Mouse (Mus musculus): ENCODE measurements at regions not wholly inside any gene's neighbourhood (a gene's known extent, or its start where the extent isn't known, plus 50 kb on each side); places are given as distances from the start of the nearest gene placed in this dataset.

DNA sequence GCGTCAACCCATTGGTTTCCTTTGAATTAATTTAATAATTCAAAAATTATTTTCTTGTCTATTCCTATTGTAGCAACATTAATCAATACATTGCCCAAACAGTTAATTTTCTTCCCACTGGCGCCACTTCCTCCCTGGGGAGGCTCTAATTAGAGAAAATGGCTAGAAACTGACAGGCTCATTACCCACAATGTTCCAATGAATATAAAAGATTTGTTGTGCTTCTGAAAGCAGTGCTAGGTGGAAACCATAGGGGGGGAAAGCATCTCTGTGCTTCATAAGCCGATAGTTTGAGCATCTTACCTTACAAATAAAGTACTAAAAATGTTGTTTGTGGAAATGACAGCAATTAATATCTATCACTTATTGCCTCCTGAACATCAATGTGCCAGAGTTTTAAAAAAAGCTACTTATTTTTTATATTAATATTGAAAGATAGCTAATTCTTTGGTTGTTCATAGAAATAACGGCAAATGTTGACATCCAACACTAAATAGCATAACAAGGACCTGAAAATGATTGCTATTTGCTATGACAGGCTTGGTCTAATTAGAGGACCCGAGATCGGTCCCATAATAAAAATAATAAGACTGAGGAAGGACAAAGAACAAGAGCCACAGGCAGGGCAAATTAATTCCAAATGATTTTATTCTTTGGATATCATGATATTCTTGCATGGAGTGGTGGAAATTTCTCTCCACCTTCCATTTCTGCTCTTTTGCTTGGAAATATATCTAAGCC lies 259.0 kb upstream of the Gm5415 start:
- 65% methylated on average over 6 of the region's 6 CpGs for WGBS
- no peak overlapping the region for H3K4me2 ChIP-seq (replicated peaks)
- no peaks in the 10 kb centered on the region for H3K27me3 ChIP-seq
- H3K9ac ChIP-seq, result no peak overlapping the region
- no peak for ATAC-seq (ENCODE audit: insufficient number of reproducible peaks, low FRiP score, low TSS enrichment, low read depth)
- H3K4me3 ChIP-seq (replicated peaks), result no peak overlapping the region
- no peaks in the 10 kb centered on the region for H3K36me3 ChIP-seq
- no peaks in the 10 kb centered on the region for H3K4me1 ChIP-seq
- H3K9me3 ChIP-seq (replicated peaks), result no peaks in the 10 kb centered on the region
- H3K27ac ChIP-seq (replicated peaks), result no peak overlapping the region

DNA sequence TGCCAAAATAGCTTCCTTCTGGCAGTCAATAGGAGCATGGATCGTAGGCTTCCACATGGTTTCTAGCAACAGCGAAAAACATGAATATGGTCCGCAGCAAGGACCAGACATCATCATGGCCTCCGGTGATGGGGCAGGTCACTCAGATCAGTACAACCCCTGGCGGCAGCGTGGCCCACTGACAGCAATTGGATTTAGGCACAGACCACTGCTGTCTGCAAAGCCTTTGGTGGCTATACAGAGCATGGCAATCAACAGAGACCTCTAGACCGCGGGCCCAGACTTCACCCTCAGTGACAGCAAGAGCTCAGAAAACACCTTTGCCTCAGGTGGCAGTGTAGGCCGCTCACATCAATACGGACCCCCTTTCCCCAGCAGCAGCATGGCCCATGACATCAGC lies 225.1 kb upstream of the Gm5415 start:
- H3K27me3 ChIP-seq, result no peaks in the 10 kb centered on the region
- H3K9ac ChIP-seq, result no peak overlapping the region
- no peak overlapping the region for H3K27ac ChIP-seq (replicated peaks)
- no peak overlapping the region for H3K4me3 ChIP-seq (replicated peaks)
- H3K4me2 ChIP-seq (replicated peaks), result no peak overlapping the region
- no peaks in the 10 kb centered on the region for H3K36me3 ChIP-seq
- H3K9me3 ChIP-seq (replicated peaks), result no peaks in the 10 kb centered on the region
- WGBS, result 95% methylated on average over 10 of the region's 10 CpGs
- no peaks in the 10 kb centered on the region for H3K4me1 ChIP-seq
- ATAC-seq (ENCODE audit: insufficient number of reproducible peaks, low FRiP score, low TSS enrichment, low read depth), result 0 out of 2 replicates have a peak, but pooled peaks have one; percentile 54

DNA sequence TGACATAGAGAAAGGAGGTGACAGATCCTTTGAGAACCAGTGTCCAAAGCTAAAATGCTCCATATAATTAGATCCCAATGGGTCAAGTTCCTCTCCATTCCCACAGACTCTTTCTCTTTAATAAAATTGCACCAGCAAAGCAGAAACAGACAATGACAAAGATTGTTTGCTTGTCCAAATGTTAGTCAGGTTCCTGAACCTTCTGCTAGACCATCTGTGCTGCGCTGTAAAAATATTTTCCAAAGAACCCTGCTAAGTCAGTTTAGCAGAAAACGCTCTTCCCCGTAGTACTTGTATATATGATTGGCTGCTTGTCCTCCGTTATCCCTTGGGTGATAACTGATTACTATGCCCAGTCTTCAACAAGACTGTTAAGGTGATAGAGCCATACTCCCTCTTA lies 221.0 kb upstream of the Gm5415 start:
- Histone ChIP-seq H3K4me1 (no peaks in the 10 kb centered on the region), H3K9me3 (replicated peaks) (no peaks in the 10 kb centered on the region), H3K36me3 (no peaks in the 10 kb centered on the region), H3K27ac (replicated peaks) (no peak overlapping the region), H3K9ac (no peak overlapping the region), H3K4me3 (replicated peaks) (no peak overlapping the region), H3K27me3 (no peaks in the 10 kb centered on the region), H3K4me2 (replicated peaks) (no peak overlapping the region)
- WGBS, result 93% methylated on average over 4 of the region's 4 CpGs
- no peak for ATAC-seq (ENCODE audit: insufficient number of reproducible peaks, low FRiP score, low TSS enrichment, low read depth)

DNA sequence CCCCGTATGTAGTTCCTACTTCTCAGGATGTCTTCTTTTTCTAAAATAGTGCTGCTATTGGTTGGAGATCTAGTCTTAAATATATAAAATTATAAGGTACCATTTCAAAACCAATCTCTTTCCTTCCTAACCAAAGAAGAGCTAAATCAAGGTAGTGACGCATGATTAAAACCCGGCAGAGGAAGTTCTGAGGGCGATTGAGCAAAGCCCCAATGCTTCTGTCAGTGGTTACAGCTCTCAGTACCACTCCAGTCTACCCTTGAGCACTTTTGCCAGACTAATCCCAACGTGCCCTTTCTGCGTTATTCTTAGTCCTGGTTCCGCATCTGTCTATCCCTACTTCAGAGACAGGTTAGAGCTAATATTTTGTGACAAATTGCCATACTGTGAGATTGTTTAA lies 201.1 kb upstream of the Gm5415 start:
- WGBS, result 66% methylated on average over 7 of the region's 7 CpGs
- no peak overlapping the region for H3K9ac ChIP-seq
- no peak for ATAC-seq (ENCODE audit: insufficient number of reproducible peaks, low FRiP score, low TSS enrichment, low read depth)
- no peaks in the 10 kb centered on the region for H3K27me3 ChIP-seq
- H3K4me2 ChIP-seq (replicated peaks), result no peak overlapping the region
- no peak overlapping the region for H3K4me3 ChIP-seq (replicated peaks)
- no peak overlapping the region for H3K27ac ChIP-seq (replicated peaks)
- no peaks in the 10 kb centered on the region for H3K4me1 ChIP-seq
- no peaks in the 10 kb centered on the region for H3K9me3 ChIP-seq (replicated peaks)
- no peaks in the 10 kb centered on the region for H3K36me3 ChIP-seq

DNA sequence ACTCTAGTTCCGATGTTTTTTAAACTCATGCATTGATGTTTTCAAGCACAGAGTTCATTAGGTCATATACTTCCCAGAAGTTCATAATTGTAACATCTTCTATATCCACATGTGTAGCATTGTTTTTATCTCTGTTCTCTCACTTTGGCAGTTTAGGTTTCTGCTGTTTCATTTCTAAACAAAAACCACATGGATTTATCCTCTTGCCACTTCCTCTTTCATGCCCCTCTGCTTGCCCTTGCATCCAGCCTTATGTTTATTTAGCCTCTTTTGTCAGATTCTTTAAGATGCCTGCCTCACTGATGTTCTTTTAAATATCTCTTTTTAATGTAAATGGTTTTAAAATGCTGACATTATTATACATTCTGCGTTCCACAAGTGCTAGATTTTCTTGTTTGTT lies 199.2 kb upstream of the Gm5415 start:
- Histone ChIP-seq H3K27me3 (no peaks in the 10 kb centered on the region), H3K36me3 (no peaks in the 10 kb centered on the region), H3K4me3 (replicated peaks) (no peak overlapping the region), H3K27ac (replicated peaks) (no peak overlapping the region), H3K4me1 (no peaks in the 10 kb centered on the region), H3K4me2 (replicated peaks) (no peak overlapping the region), H3K9me3 (replicated peaks) (no peaks in the 10 kb centered on the region), H3K9ac (no peak overlapping the region)
- 68% methylated on average over 2 of the region's 2 CpGs for WGBS
- no peak for ATAC-seq (ENCODE audit: insufficient number of reproducible peaks, low FRiP score, low TSS enrichment, low read depth)
